Mouse (Mus musculus) small intestine, adult 2 months (tissue): ENCODE data around the gene Nrros. TPM values are rescaled to one million over a fixed set of nuclear protein-coding genes. Genes with fewer than 3 reads are reported as not detected.
A peak's percentile ranks its signal among the peaks of the same experiment; 100 is the strongest.

Experiments used
- H3K27ac ChIP-seq: fragments of 200-500 bp; 2 replicates; pipeline ENCODE4 v1.5.1; 2012; ENCODE audit warnings: low read depth, low read length, control low read depth, inconsistent platforms; ENCODE audit not compliant: insufficient read depth
- H3K27me3 ChIP-seq: fragments of 200-500 bp; 2 replicates; pipeline ENCODE4 v1.6.1; 2012; ENCODE audit warnings: mild to moderate bottlenecking, moderate library complexity, low read length, inconsistent platforms; ENCODE audit not compliant: control insufficient read depth, insufficient read depth
- H3K36me3 ChIP-seq: fragments of 200-500 bp; 2 replicates; pipeline ENCODE4 v1.6.1; 2012; ENCODE audit warnings: mild to moderate bottlenecking, low read length, control low read depth, inconsistent platforms; ENCODE audit not compliant: control insufficient read depth, insufficient read depth
- H3K4me1 ChIP-seq: fragments of 200-500 bp; 2 replicates; pipeline ENCODE4 v1.6.1; 2012; ENCODE audit warnings: low read length, inconsistent platforms, mixed read lengths; ENCODE audit not compliant: control insufficient read depth, insufficient read depth, insufficient read length
- H3K4me3 ChIP-seq: fragments of 200-500 bp; 2 replicates; pipeline ENCODE4 v1.5.1; 2012; ENCODE audit warnings: low read depth, mild to moderate bottlenecking, control low read depth, inconsistent platforms, low read length, moderate library complexity
- CTCF ChIP-seq: fragments of 200-500 bp; IDR thresholded peaks from 2 replicates; pipeline ENCODE4 v1.5.1; 2012; ENCODE audit warnings: low read depth, mild to moderate bottlenecking, control low read depth, inconsistent platforms, low read length, moderate library complexity, mixed read lengths; ENCODE audit not compliant: insufficient replicate concordance, insufficient read length; ENCODE audit errors: extremely low read depth
- POLR2A ChIP-seq: fragments of 200-500 bp; IDR thresholded peaks from 2 replicates; pipeline ENCODE4 v1.6.1; 2012; ENCODE audit warnings: low read depth, mild to moderate bottlenecking, control low read depth, inconsistent platforms, low read length, moderate library complexity
- WGBS: fragments of 180-500 bp; shearing (Covaris S2); methylation state at CpG from one replicate; pipeline ENCODE4 v1.1.7; 2018; 5-methylcytosine and 5-hydroxymethylcytosine counted together
- polyA plus RNA-seq: library from polyadenylated mRNA; depleted of rRNA; stranded (reverse); fragments of >200 nt; gene quantifications from 2 replicates; pipeline ENCODE4 v1.2.3, GENCODE M21; 2012

The Nrros gene
- polyA plus RNA-seq, 1 experiment, result 6.7 TPM

- H3K27me3 ChIP-seq, result no peaks in the 10 kb centered on the region
- WGBS, result 74% methylated on average over 11 of the region's 11 CpGs
- H3K4me3 ChIP-seq, result no peak overlapping the region
- no peak overlapping the region for H3K27ac ChIP-seq
- no peak for TF ChIP-seq POLR2A
- no peak for TF ChIP-seq CTCF
- H3K36me3 ChIP-seq, result no peaks in the 10 kb centered on the region
- H3K4me1 ChIP-seq, result no peaks in the 10 kb centered on the region
These were observed 8.0 kb upstream of the Nrros start for GRCm38 (mm10) chr16:32173401-32173800.

GRCm38 (mm10) chr16:32171031-32171731 lies 5.8 kb upstream of the Nrros start:
- TF ChIP-seq POLR2A (no peak), CTCF (no peak)
- Histone ChIP-seq H3K4me1 (no peaks in the 10 kb centered on the region), H3K27ac (no peak overlapping the region; the same call in 1 of the 2 replicates), H3K27me3 (no peaks in the 10 kb centered on the region), H3K36me3 (no peaks in the 10 kb centered on the region), H3K4me3 (no peak overlapping the region)
- 81% methylated on average over 5 of the region's 5 CpGs for WGBS

- TF ChIP-seq CTCF (no peak), POLR2A (no peak)
- Histone ChIP-seq H3K27me3 (no peaks in the 10 kb centered on the region), H3K36me3 (no peaks in the 10 kb centered on the region), H3K27ac (no peak overlapping the region), H3K4me1 (peaks cover 6% of the 10 kb centered on the region; the same call in 1 of the 2 replicates), H3K4me3 (no peak overlapping the region)
- WGBS, result 91% methylated on average over 4 of the region's 4 CpGs
These were observed 2.6 kb upstream of the Nrros start for GRCm38 (mm10) chr16:32167819-32168545.

- Histone ChIP-seq H3K27ac (peak overlapping the region; percentile 78), H3K4me3 (peak overlapping the region; percentile 72), H3K4me1 (peaks cover 6% of the 10 kb centered on the region; the same call in 1 of the 2 replicates), H3K36me3 (no peaks in the 10 kb centered on the region), H3K27me3 (no peaks in the 10 kb centered on the region)
- WGBS, result 76% methylated on average over 19 of the region's 19 CpGs
- TF ChIP-seq POLR2A (no peak), CTCF (no peak)
These were observed 882 bp downstream of the Nrros start for GRCm38 (mm10) chr16:32164396-32165027.

GRCm38 (mm10) chr16:32163891-32164290 lies 1.5 kb downstream of the Nrros start:
- TF ChIP-seq CTCF, result no peak
- TF ChIP-seq POLR2A, result no peak
- Histone ChIP-seq H3K4me3 (peak overlapping the region; percentile 4; the same call in 1 of the 2 replicates), H3K27ac (no peak overlapping the region), H3K4me1 (peaks cover 6% of the 10 kb centered on the region; the same call in 1 of the 2 replicates), H3K27me3 (no peaks in the 10 kb centered on the region), H3K36me3 (no peaks in the 10 kb centered on the region)
- 67% methylated on average over 5 of the region's 5 CpGs for WGBS

- WGBS, result 24% methylated on average over 4 of the region's 4 CpGs
- Histone ChIP-seq H3K4me3 (peak overlapping the region; percentile 5), H3K36me3 (no peaks in the 10 kb centered on the region), H3K4me1 (peaks cover 6% of the 10 kb centered on the region; the same call in 1 of the 2 replicates), H3K27me3 (no peaks in the 10 kb centered on the region), H3K27ac (no peak overlapping the region)
- TF ChIP-seq CTCF (no peak), POLR2A (no peak)
These were observed 2.0 kb downstream of the Nrros start for GRCm38 (mm10) chr16:32163392-32163791.
